Mouse (Mus musculus) ovary, postnatal 10 days (tissue): ENCODE measurements at regions not wholly inside any gene's neighbourhood (a gene's known extent, or its start where the extent isn't known, plus 50 kb on each side); places are given as distances from the start of the nearest gene placed in this dataset.

Experiments used
- DNase-seq: peaks from one replicate; pipeline ENCODE4 v3.0.0; 2022; ENCODE audit warnings: low spot score

GRCm38 (mm10) chr14:54185265-54185830 lies 68.6 kb downstream of the Dad1 start:
- no peak for DNase-seq

GRCm38 (mm10) chr14:54183873-54184272 lies 70.0 kb downstream of the Dad1 start:
- no peak for DNase-seq

- DNase-seq = no peak
Measured at GRCm38 (mm10) chr14:54182838-54183237, 71.1 kb downstream of the Dad1 start.

GRCm38 (mm10) chr14:54181306-54181705 lies 72.6 kb downstream of the Dad1 start:
- no peak for DNase-seq

- DNase-seq = no peak
Measured at GRCm38 (mm10) chr14:54180754-54181153, 73.2 kb downstream of the Dad1 start.

GRCm38 (mm10) chr14:54180271-54180670 lies 73.6 kb downstream of the Dad1 start:
- DNase-seq = no peak

- no peak for DNase-seq
Measured at GRCm38 (mm10) chr14:54178856-54179255, 75.0 kb downstream of the Dad1 start.

- no peak for DNase-seq
Measured at GRCm38 (mm10) chr14:54176469-54176868, 77.4 kb downstream of the Dad1 start.

- no peak for DNase-seq
Measured at GRCm38 (mm10) chr14:54175476-54175875, 78.4 kb downstream of the Dad1 start.

- DNase-seq = no peak
Measured at GRCm38 (mm10) chr14:54173316-54173715, 80.6 kb downstream of the Dad1 start.

GRCm38 (mm10) chr14:54169254-54169653 lies 84.7 kb downstream of the Dad1 start:
- no peak for DNase-seq

GRCm38 (mm10) chr14:54168414-54168931 lies 85.4 kb downstream of the Dad1 start:
- no peak for DNase-seq

- DNase-seq = no peak
Measured at GRCm38 (mm10) chr14:54166057-54166456, 87.8 kb downstream of the Dad1 start.

- DNase-seq = no peak
Measured at GRCm38 (mm10) chr14:54164874-54165273, 89.0 kb downstream of the Dad1 start.

GRCm38 (mm10) chr14:54161916-54162315 lies 92.0 kb downstream of the Dad1 start:
- no peak for DNase-seq

GRCm38 (mm10) chr14:54161206-54161605 lies 92.7 kb downstream of the Dad1 start:
- no peak for DNase-seq

GRCm38 (mm10) chr14:54159816-54160215 lies 94.1 kb downstream of the Dad1 start:
- DNase-seq = no peak

GRCm38 (mm10) chr14:54158214-54158965 lies 95.5 kb downstream of the Dad1 start:
- no peak for DNase-seq

GRCm38 (mm10) chr14:54156536-54156935 lies 97.4 kb downstream of the Dad1 start:
- no peak for DNase-seq

- peak; percentile 45 for DNase-seq
Measured at GRCm38 (mm10) chr14:54152485-54153235, 101.2 kb downstream of the Dad1 start.

- DNase-seq = no peak
Measured at GRCm38 (mm10) chr14:54151921-54152320, 102.0 kb downstream of the Dad1 start.

GRCm38 (mm10) chr14:54151272-54151671 lies 102.6 kb downstream of the Dad1 start:
- no peak for DNase-seq

- DNase-seq = no peak
Measured at GRCm38 (mm10) chr14:54150221-54150620, 103.7 kb downstream of the Dad1 start.
